Mouse (Mus musculus): ENCODE measurements around the gene Sirt7. TPM values are rescaled to one million over a fixed set of nuclear protein-coding genes. Genes with fewer than 3 reads are reported as not detected.

Sirt7 gene
- total and polyA plus RNA-seq, 2 experiments, result 36.3 to 72.1 TPM

DNA sequence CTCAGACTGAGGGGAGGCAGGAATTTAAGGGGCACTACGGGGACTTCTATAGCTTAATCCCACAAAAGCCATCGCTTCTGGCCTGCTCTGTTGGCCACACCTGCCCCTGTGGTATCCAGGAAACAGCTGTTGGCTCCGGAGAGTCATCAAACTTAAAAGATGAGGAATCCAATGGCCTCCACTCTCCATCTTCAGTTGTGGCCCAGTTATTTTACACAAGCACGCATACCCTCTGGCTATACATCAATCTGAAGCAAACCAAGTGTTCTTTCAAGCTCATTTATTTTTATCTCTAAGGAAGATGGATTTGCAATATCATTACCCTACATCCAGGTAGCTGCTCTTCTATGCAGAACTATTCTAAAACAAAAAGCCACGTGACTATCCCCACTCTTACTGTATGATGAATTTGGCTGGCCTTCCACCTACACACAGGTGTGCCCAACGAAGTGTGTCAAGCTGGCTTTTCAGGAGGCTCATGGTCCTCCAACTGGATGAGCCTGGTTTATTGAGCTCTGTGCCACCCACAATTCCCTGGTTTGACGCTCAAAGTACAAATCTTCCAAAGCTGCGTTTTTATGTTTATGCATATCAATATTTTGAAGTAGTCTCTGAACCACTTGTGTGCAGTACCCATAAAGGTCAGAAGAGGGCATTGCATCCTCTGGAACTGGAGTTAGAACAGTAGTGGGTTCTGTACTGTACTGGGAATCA, 42.6 kb downstream of the Sirt7 start:
- no peak for DNase-seq (ENCODE audit: extremely low read depth, low read depth, low spot score)

DNA sequence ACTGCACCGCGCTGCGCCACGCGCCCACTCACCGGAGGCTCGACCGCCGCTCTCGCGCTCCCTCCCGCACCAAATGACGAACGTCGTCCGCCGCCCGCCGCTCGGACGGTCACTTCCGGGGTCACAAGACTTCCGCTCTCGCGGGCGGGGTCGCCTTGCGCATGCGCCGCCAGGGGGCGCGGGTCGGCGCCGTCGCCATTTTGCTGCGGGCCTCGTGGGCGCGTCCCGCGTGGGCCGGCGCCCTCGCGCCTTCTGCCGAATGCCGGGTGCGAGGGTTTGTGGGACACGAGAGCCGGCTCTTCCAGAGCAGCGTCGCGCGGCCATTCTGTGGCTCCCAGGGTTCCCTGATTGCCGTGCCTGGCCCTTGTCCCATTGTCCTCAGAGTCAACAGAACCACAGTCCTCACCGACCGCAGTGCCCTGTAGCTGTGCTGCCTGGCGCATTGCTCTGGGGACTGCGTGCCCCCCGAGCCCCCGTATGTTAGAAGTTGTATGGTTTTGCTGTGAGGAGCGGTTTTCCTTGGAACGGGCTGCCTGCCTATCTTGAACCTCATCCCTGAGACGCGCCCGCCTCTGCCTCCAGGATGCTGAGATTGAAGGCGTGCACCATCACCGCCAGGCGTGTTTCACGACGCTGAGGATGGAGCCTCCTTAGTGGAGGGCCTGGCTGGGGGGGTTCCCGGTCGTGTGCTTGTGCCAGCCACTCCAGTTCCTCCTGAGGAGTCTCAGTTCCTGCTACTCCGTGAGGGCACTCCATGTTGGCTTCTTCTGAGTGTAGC, 43.4 kb downstream of the Sirt7 start, which contains the start of gene Arhgdia:
TSS of gene Arhgdia (minus strand) at position 135 of the 778 bp plus-strand sequence.
- no peaks in the 10 kb centered on the region; the same call in 1 of the 2 replicates for H3K36me3 ChIP-seq (ENCODE audit: control insufficient read depth, insufficient read depth, low read length)
- peak; percentile 84 for TF ChIP-seq POLR2A (IDR thresholded peaks at IDR 0.05; ENCODE audit: extremely low read depth, insufficient read depth, low read length)
- TF ChIP-seq CTCF (IDR thresholded peaks at IDR 0.05; ENCODE audit: low read depth, low read length), result peak; percentile 46
- H3K4me3 ChIP-seq (ENCODE audit: insufficient read depth, low read depth, low read length), result peak within 1 kb of the TSS; percentile 87
- peak within 1 kb of the TSS; percentile 96 for H3K9ac ChIP-seq (ENCODE audit: low read depth, low read length)
- H3K4me1 ChIP-seq (ENCODE audit: control insufficient read depth, insufficient read depth, low read length), result peaks cover 26% of the 10 kb centered on the region
- H3K79me2 ChIP-seq (ENCODE audit: control insufficient read depth, insufficient read depth, low read length), result peaks cover 14% of the 10 kb centered on the region; the same call in 1 of the 2 replicates
- peak within 1 kb of the TSS; percentile 100 for H3K27ac ChIP-seq (replicated peaks; ENCODE audit: insufficient read depth, low read depth, low read length)
- DNase-seq (ENCODE audit: extremely low read depth, low read depth, low spot score), result peak; percentile 52
- no peaks in the 10 kb centered on the region for H3K27me3 ChIP-seq (ENCODE audit: control insufficient read depth, insufficient read depth, low read length)
- 3% methylated on average over 74 of the region's 75 CpGs for WGBS

More for the DNA sequence above, 42.6 kb downstream of the Sirt7 start:
- Histone ChIP-seq H3K27ac (replicated peaks; ENCODE audit: insufficient read depth, low read depth, low read length) (peak overlapping the region; percentile 100), H3K27me3 (ENCODE audit: control insufficient read depth, insufficient read depth, low read length) (no peaks in the 10 kb centered on the region), H3K4me3 (ENCODE audit: insufficient read depth, low read depth, low read length) (peak overlapping the region; percentile 87; the same call in 1 of the 2 replicates), H3K9ac (ENCODE audit: low read depth, low read length) (peak overlapping the region; percentile 96), H3K4me1 (ENCODE audit: control insufficient read depth, insufficient read depth, low read length) (peaks cover 26% of the 10 kb centered on the region), H3K36me3 (ENCODE audit: control insufficient read depth, insufficient read depth, low read length) (no peaks in the 10 kb centered on the region; the same call in 1 of the 2 replicates), H3K79me2 (ENCODE audit: control insufficient read depth, insufficient read depth, low read length) (peaks cover 14% of the 10 kb centered on the region; the same call in 1 of the 2 replicates)
- WGBS, result 62% methylated on average over 8 of the region's 8 CpGs
- TF ChIP-seq POLR2A (IDR thresholded peaks at IDR 0.05; ENCODE audit: extremely low read depth, insufficient read depth, low read length) (no peak), CTCF (IDR thresholded peaks at IDR 0.05; ENCODE audit: low read depth, low read length) (peak; percentile 48)

DNA sequence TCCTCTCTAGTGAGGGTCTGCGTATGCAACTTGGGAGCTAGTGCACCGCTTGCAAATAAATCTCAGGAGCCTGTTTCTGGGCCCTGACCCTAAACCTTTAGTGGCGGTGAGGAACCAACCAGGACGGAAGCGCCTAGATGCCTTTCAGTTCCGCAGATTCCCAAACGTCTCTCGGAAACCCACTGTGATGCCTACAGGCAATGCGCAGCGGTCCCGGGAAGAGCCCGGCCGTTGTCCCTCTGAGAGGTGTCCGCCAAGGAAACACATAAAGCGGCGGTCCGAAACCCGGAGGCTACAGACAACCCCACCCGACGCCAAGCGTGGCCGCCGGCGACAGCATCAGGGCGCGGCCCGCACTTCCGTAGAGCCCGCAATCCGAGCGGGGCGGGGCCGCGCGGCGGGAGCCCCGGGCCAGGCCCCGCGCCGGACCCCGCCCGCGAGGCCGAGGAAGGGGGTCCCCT, 44.1 kb downstream of the Sirt7 start:
- H3K4me3 ChIP-seq (ENCODE audit: insufficient read depth, low read depth, low read length), result peak overlapping the region; percentile 87
- H3K9ac ChIP-seq (ENCODE audit: low read depth, low read length), result peak overlapping the region; percentile 96
- peaks cover 14% of the 10 kb centered on the region; the same call in 1 of the 2 replicates for H3K79me2 ChIP-seq (ENCODE audit: control insufficient read depth, insufficient read depth, low read length)
- peaks cover 29% of the 10 kb centered on the region for H3K4me1 ChIP-seq (ENCODE audit: control insufficient read depth, insufficient read depth, low read length)
- 3% methylated on average over 44 of the region's 44 CpGs for WGBS
- DNase-seq (ENCODE audit: extremely low read depth, low read depth, low spot score), result no peak
- peak overlapping the region; percentile 100 for H3K27ac ChIP-seq (replicated peaks; ENCODE audit: insufficient read depth, low read depth, low read length)
- TF ChIP-seq POLR2A (IDR thresholded peaks at IDR 0.05; ENCODE audit: extremely low read depth, insufficient read depth, low read length) (0 out of 2 replicates have a peak, but pooled peaks have one; percentile 33), CTCF (IDR thresholded peaks at IDR 0.05; ENCODE audit: low read depth, low read length) (no peak)
- H3K36me3 ChIP-seq (ENCODE audit: control insufficient read depth, insufficient read depth, low read length), result no peaks in the 10 kb centered on the region; the same call in 1 of the 2 replicates
- no peaks in the 10 kb centered on the region for H3K27me3 ChIP-seq (ENCODE audit: control insufficient read depth, insufficient read depth, low read length)

DNA sequence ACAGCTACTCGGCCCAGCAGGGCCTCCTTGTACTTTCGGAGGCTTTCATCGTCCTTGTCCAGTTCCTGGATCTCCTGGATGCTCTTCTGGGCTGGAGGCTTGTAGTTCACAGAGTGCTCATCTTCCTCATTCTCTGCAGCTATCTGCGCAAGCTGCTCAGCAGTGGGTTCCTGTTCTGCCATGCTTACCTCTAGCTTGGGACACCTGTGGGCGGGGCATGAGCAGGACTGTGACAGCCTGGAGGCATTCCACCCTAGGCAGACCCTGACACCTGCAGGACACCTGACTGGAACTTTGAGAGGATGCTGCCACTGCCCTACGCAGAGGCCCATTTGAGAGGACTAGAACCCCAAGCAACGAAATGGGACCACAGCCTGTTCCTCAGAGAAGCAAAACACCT, 44.9 kb downstream of the Sirt7 start:
- Histone ChIP-seq H3K36me3 (ENCODE audit: control insufficient read depth, insufficient read depth, low read length) (no peaks in the 10 kb centered on the region; the same call in 1 of the 2 replicates), H3K4me3 (ENCODE audit: insufficient read depth, low read depth, low read length) (peak overlapping the region; percentile 87), H3K27me3 (ENCODE audit: control insufficient read depth, insufficient read depth, low read length) (no peaks in the 10 kb centered on the region), H3K4me1 (ENCODE audit: control insufficient read depth, insufficient read depth, low read length) (peaks cover 31% of the 10 kb centered on the region), H3K79me2 (ENCODE audit: control insufficient read depth, insufficient read depth, low read length) (peaks cover 14% of the 10 kb centered on the region; the same call in 1 of the 2 replicates), H3K9ac (ENCODE audit: low read depth, low read length) (peak overlapping the region; percentile 96), H3K27ac (replicated peaks; ENCODE audit: insufficient read depth, low read depth, low read length) (peak overlapping the region; percentile 100)
- no peak for TF ChIP-seq POLR2A (IDR thresholded peaks at IDR 0.05; ENCODE audit: extremely low read depth, insufficient read depth, low read length)
- no peak for TF ChIP-seq CTCF (IDR thresholded peaks at IDR 0.05; ENCODE audit: low read depth, low read length)
- DNase-seq (ENCODE audit: extremely low read depth, low read depth, low spot score), result no peak
- WGBS, result 40% methylated on average over 7 of the region's 7 CpGs

DNA sequence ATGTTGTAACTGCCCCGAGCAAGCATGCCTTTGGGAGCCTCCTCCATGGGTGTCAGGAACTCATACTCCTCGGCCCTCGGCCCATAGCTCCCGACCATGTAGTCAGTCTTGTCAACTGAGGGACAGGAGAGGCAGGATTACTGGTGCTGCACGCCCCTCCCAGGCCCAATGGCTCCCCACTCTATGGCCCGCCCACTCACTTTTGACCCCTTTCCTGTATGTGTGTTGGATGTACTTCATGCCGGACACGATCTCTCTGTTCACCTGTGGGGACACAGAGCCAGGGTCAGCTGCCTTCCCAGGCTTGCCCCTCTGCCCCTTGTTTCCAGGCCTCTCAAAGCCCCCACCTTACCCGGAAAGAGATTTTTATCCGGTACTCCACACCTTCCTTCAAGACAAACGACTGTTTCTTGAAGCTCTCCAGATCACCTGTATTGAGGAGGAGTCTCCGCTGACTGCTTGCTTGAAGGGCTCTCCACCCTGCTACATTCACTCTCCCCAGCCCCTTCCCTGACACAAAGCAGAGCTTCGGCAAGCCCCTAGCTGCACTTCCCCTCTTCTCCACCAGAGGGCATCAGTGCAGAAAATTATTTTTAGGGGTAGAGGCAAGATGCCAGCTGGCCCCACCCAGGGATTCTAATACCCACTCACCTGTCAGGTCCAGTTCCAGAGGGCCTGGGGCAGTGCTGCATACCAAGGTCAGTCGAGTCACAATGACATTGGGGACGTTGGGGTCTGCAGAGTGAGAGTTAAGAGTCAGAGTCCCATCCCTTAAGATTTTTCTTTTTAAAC, 45.5 kb downstream of the Sirt7 start:
- Histone ChIP-seq H3K4me1 (ENCODE audit: control insufficient read depth, insufficient read depth, low read length) (peaks cover 32% of the 10 kb centered on the region), H3K27me3 (ENCODE audit: control insufficient read depth, insufficient read depth, low read length) (no peaks in the 10 kb centered on the region), H3K9ac (ENCODE audit: low read depth, low read length) (peak overlapping the region; percentile 96), H3K36me3 (ENCODE audit: control insufficient read depth, insufficient read depth, low read length) (no peaks in the 10 kb centered on the region; the same call in 1 of the 2 replicates), H3K4me3 (ENCODE audit: insufficient read depth, low read depth, low read length) (peak overlapping the region; percentile 61), H3K27ac (replicated peaks; ENCODE audit: insufficient read depth, low read depth, low read length) (peak overlapping the region; percentile 100), H3K79me2 (ENCODE audit: control insufficient read depth, insufficient read depth, low read length) (peaks cover 14% of the 10 kb centered on the region; the same call in 1 of the 2 replicates)
- TF ChIP-seq CTCF (IDR thresholded peaks at IDR 0.05; ENCODE audit: low read depth, low read length) (peak; percentile 82), POLR2A (IDR thresholded peaks at IDR 0.05; ENCODE audit: extremely low read depth, insufficient read depth, low read length) (0 out of 2 replicates have a peak, but pooled peaks have one; percentile 29)
- peak; percentile 66 for DNase-seq (ENCODE audit: extremely low read depth, low read depth, low spot score)
- 25% methylated on average over 15 of the region's 15 CpGs for WGBS
